Mouse (Mus musculus): ENCODE measurements around the gene Grk2.
"Not testable (repeated sequence)": the region's sequence is repeated elsewhere in the genome, so short reads cannot be mapped to it uniquely, and the experiment has no call there.

The Grk2 gene

GRCm38 (mm10) chr19:4270187-4270586 lies 35.8 kb downstream of the Grk2 start:
- no peak for DNase-seq (ENCODE audit: low read depth, low spot score)

DNA sequence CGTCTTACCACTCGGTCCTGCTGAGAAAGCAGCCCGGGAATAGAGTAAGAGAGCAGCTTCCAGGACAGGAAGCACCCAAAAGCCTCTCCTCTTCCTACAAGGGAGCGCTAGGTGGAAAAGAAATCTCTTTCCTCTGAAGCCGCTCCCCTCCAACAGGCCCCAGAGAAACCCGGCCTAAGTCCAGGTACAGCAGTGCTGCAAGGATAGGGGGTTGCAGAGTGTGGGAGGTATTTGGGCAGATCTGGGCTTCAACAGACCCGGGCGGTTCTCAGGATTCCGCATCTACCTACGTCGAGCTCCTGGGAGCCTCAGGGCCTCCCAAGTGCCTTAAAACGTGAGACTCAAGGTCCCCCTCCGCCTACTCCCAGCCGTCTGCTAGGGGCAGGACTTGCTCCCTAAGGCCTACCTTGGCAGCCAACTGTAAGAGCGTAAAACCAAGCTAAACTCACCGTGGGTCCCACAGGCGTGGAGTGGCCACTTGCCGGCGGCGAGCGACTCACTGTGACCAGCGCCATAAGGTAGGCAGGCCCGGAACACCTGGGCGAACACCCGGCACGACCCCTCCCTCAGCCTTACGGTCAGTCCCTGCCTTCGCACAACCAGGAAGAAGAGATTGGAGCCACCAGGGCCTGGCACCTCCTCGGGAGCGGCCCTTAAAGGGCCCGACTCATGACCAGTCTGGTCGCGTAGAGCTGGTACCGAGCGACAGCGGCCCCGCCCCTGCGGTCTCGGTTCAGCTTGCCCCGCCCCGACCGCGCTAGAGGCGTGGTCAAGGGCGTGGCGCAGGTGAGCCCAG lies 37.3 kb downstream of the Grk2 start, which contains the start of gene Ssh3:
Gene Ssh3 (minus strand): TSS at position 615 of the 796 bp plus-strand sequence.
- DNase-seq (ENCODE audit: low read depth, low spot score) = peak; percentile 48

DNA sequence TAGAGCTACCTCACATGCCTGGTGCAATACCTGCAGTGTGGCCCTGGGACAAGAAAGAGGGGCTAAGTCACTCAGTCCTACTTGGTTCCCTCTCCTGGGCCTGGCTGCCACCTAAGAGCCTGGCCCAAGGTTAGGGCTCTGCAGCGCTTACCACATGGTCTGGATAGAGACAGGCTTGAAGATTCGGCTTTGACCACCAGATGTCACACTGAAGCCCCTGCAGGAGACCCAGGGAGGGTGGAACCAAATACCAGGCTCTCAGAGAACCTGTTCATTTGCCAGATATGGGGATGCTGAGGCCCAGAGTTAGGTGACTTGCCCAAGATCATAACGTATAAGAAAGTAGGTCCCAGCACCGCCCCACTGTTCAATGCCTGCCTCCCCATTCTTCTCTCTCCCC lies 40.1 kb downstream of the Grk2 start:
- peak; percentile 37 for DNase-seq (ENCODE audit: low read depth, low spot score)

DNA sequence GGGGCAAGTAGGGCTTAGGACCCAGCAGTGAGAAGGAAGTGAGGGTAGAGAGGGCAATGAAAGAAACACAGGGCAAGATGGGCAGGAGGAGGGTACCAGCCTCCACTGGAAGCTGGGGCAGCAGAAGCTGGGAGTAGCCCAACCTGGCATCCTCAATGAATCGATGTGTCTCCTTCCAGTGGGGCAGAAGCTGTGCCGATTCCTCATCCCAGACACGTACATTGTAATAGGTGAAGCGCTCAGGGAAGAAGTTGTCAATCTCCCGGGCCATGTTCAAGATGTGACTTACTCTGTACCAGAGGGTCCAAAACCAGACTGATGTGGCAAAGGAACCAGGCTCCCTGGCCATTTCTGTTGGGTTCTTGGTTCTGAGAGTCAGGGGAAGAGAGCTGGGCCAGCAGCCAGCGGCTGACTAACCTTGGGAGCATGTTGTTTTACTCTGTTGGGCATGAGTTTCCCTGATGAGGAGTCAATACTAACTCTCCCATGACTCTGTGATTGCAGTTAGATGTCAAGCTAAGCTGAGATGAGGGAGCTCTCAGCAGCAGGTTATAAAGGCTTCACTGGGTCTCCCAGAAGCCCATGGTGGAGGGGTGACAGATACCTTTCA lies 41.7 kb downstream of the Grk2 start:
- DNase-seq (ENCODE audit: low read depth, low spot score) = no peak

DNA sequence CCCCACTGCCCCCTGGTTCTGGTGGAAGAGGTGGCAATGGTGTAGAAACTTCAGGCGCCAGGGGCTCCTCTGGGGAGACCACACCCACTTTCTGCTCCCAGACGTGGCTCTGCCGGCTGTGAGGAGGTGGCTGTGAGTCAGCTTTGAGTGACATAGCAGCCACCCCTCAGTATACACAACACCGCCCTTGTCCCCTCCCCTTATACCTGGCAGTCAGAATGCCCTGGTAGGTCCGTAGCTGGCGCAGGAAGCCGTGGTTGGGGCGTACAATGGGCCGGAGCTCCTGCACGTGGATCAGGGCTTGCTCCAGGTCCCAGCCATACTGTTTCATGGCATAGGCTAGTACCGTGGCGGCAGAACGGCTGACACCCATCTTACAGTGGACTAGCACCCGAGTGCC lies 42.3 kb downstream of the Grk2 start:
- no peak for DNase-seq (ENCODE audit: low read depth, low spot score)

GRCm38 (mm10) chr19:4262756-4263155 lies 43.3 kb downstream of the Grk2 start:
- no peak for DNase-seq (ENCODE audit: low read depth, low spot score)

DNA sequence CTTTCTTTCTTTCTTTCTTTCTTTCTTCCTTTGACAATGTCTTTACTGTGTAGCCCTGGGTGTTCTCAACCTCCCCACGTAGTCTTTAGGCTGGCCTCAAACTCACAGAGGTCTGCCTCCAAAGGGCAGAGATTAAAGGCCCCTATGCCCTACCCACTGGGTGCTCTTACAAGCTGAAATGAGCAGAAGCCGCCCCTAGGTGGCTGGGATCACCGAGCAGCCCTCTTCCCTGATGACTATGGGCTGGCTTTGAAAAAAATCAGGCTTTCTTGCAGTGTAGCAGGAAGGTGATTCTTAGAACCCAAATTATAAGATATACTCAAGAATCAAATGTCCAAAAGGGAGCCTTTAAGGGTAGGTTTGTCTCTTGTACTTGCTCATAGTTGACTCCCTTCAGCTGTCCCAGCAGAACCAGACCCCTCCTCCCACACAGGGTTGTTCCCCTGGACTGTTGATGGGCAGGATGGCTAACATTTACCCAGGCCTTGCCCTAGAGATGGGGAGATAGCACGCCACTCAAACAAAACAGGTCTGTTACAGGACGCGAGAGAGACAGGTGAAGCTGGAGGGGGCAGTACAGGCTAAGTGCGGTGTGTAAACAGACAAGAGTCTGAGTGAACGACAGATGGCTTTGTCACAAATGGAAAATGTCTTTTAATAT lies 44.9 kb downstream of the Grk2 start:
- DNase-seq (ENCODE audit: low read depth, low spot score) = peak; percentile 36

DNA sequence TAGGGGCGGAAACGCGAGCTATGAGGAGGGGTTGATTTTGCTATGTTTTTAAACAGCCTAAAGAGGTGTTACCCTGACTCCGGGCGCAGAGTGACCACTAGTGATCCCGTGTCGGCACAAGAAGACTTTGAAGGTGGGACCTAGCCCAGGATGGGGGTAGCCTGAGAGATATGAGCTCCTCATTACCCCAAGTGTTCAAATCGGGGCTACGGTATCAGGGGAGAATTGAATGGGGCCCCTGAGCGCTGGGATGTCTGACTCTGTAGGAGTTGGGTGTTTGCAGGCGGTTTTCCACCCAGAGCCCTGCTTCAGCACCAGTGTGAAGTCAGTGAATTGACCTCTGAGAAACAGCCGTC lies 48.1 kb downstream of the Grk2 start:
- DNase-seq (ENCODE audit: low read depth, low spot score) = no peak

GRCm38 (mm10) chr19:4257216-4257896 lies 48.7 kb downstream of the Grk2 start:
- peak; percentile 95 for DNase-seq (ENCODE audit: low read depth, low spot score)

DNA sequence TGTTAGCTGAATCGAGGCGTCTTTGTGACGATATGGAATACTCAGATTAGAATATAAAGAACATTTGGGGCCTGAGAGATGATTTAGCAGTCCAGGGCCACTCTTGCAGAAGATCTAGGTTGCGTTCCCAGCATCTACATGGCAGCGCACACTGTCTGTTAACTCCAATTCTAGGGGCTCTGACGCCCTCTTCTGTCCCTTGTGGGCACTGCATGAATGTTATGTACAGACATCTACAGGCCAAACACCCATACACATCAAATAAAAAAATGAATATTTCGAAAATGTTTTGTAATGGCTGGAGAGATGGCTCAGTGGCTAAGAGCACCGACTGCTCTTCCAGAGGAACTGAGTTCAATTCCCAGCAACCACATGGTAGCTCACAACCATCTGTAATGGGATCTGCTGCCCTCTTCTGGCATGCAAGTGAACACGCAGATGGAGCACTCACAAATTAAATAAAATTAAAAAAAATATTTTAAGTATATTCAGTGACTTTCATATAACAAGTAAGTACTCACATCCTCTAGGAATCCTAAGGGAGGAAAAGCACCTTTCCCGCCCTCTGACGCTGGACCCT lies 50.3 kb downstream of the Grk2 start:
- DNase-seq (ENCODE audit: low read depth, low spot score) = peak; percentile 58

DNA sequence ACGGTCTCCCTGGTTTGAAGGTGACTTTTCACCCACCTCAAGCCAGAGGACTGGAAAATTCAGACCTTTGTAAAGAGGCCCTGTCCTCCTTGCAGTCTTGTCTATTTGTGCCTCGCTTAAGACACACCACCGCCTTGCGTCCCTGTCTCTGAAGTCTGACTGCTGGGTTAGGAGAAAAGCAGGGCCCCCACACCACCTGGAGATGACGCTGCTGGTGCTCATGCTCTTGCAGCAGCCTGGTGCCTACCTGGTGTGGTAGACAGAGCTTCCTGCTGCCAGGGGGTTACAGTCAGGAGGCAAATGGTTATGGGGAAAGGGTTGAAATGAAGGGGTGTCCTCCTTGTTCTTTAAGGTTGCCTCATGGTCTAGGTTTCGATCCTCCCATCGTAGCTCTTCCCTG lies 51.8 kb downstream of the Grk2 start:
- no peak for DNase-seq (ENCODE audit: low read depth, low spot score)

DNA sequence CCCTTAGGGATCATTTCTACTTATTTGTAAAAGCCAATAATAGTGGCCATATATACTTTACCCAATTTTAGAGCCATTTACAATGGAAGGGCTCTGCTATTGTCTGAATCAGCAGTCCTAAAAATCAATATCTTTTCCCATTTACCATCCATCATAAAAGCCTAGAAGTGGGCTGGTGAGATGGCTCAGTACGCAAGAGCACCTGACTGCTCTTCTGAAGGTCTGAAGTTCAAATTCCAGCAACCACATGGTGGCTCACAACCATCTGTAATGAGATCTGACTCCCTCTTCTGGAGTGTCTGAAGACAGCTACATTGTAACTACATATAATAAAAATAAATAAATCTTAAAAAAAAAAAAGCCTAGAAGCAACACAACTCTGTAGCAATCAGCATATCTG lies 57.3 kb downstream of the Grk2 start:
- not testable (repeated sequence) for DNase-seq (ENCODE audit: low read depth, low spot score)

- peak; percentile 48 for DNase-seq (ENCODE audit: low read depth, low spot score)
Observed at GRCm38 (mm10) chr19:4247010-4247409, 59.0 kb downstream of the Grk2 start.

DNA sequence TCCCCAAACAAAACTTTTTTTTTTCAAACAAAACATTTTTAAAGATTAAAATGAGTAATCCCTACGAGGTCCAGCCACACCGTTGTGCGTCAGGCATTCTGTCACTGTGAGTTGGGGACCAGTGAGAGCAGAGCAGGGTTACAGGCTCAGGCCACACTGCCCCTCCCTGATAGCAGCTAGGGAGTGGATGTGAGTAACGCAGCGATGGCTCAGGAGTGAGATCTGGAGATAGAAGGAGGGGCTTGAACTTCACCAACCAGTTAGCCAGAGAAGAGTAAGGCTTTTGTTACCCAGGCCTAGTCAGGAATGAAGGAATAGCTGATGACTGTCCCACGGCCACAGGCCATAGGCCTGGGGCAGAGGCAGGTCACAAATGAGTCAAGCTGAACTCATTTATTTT lies 61.2 kb downstream of the Grk2 start:
- DNase-seq (ENCODE audit: low read depth, low spot score) = no peak

GRCm38 (mm10) chr19:4242416-4242815 lies 63.6 kb downstream of the Grk2 start:
- DNase-seq (ENCODE audit: low read depth, low spot score) = peak; percentile 58

GRCm38 (mm10) chr19:4240247-4240668 lies 65.8 kb downstream of the Grk2 start:
- no peak for DNase-seq (ENCODE audit: low read depth, low spot score)
